Mouse (Mus musculus): ENCODE measurements around the gene Arnt. TPM values are rescaled to one million over a fixed set of nuclear protein-coding genes. Genes with fewer than 3 reads are reported as not detected.

Gene Arnt
- polyA plus RNA-seq, 1 experiment from 2014 or later: 12.5 TPM

GRCm38 (mm10) chr3:95445311-95445710, 11.1 kb downstream of the Arnt start:
- Histone ChIP-seq H3K9ac (replicated peaks; ENCODE audit: low read depth, low read length) (no peak overlapping the region), H3K9me3 (ENCODE audit: control insufficient read depth, low read length) (no peaks in the 10 kb centered on the region), H3K4me2 (ENCODE audit: low read depth, low read length) (no peak overlapping the region), H3K36me3 (ENCODE audit: control insufficient read depth, insufficient read depth, low read length) (peaks cover 5% of the 10 kb centered on the region; the same call in 1 of the 2 replicates), H3K27me3 (ENCODE audit: control insufficient read depth, insufficient read depth, low read length) (no peaks in the 10 kb centered on the region), H3K27ac (ENCODE audit: low read depth, low read length) (no peak overlapping the region), H3K4me1 (ENCODE audit: control insufficient read depth, insufficient read depth, low read length) (no peaks in the 10 kb centered on the region), H3K4me3 (ENCODE audit: low read depth, low read length) (no peak overlapping the region)
- 84% methylated on average over 4 of the region's 4 CpGs for WGBS
- ATAC-seq (ENCODE audit: low read depth): no peak

- ATAC-seq (ENCODE audit: low read depth): peak; percentile 44; the same call in 1 of the 2 replicates
- Histone ChIP-seq H3K4me1 (ENCODE audit: control insufficient read depth, insufficient read depth, low read length) (no peaks in the 10 kb centered on the region), H3K36me3 (ENCODE audit: control insufficient read depth, insufficient read depth, low read length) (peaks cover 17% of the 10 kb centered on the region), H3K4me2 (ENCODE audit: low read depth, low read length) (no peak overlapping the region), H3K9me3 (ENCODE audit: control insufficient read depth, low read length) (no peaks in the 10 kb centered on the region), H3K4me3 (ENCODE audit: low read depth, low read length) (no peak overlapping the region), H3K27me3 (ENCODE audit: control insufficient read depth, insufficient read depth, low read length) (no peaks in the 10 kb centered on the region), H3K9ac (replicated peaks; ENCODE audit: low read depth, low read length) (no peak overlapping the region), H3K27ac (ENCODE audit: low read depth, low read length) (no peak overlapping the region)
- WGBS: 61% methylated on average over 1 of the region's 1 CpGs
Measured at GRCm38 (mm10) chr3:95450408-95450807, 16.2 kb downstream of the Arnt start.

- Histone ChIP-seq H3K4me1 (ENCODE audit: control insufficient read depth, insufficient read depth, low read length) (no peaks in the 10 kb centered on the region), H3K9me3 (ENCODE audit: control insufficient read depth, low read length) (no peaks in the 10 kb centered on the region), H3K4me3 (ENCODE audit: low read depth, low read length) (no peak overlapping the region), H3K4me2 (ENCODE audit: low read depth, low read length) (no peak overlapping the region), H3K27me3 (ENCODE audit: control insufficient read depth, insufficient read depth, low read length) (no peaks in the 10 kb centered on the region), H3K27ac (ENCODE audit: low read depth, low read length) (no peak overlapping the region), H3K9ac (replicated peaks; ENCODE audit: low read depth, low read length) (no peak overlapping the region), H3K36me3 (ENCODE audit: control insufficient read depth, insufficient read depth, low read length) (peaks cover 17% of the 10 kb centered on the region)
- 88% methylated on average over 3 of the region's 3 CpGs for WGBS
- no peak for ATAC-seq (ENCODE audit: low read depth)
Measured at GRCm38 (mm10) chr3:95450915-95451314, 16.7 kb downstream of the Arnt start.

- no peaks in the 10 kb centered on the region for H3K4me1 ChIP-seq (ENCODE audit: control insufficient read depth, insufficient read depth, low read length)
- no peaks in the 10 kb centered on the region for H3K9me3 ChIP-seq (ENCODE audit: control insufficient read depth, low read length)
- H3K4me3 ChIP-seq (ENCODE audit: low read depth, low read length): no peak overlapping the region
- peaks cover 17% of the 10 kb centered on the region for H3K36me3 ChIP-seq (ENCODE audit: control insufficient read depth, insufficient read depth, low read length)
- no peaks in the 10 kb centered on the region for H3K27me3 ChIP-seq (ENCODE audit: control insufficient read depth, insufficient read depth, low read length)
- no peak overlapping the region for H3K9ac ChIP-seq (replicated peaks; ENCODE audit: low read depth, low read length)
- no peak for ATAC-seq (ENCODE audit: low read depth)
- H3K4me2 ChIP-seq (ENCODE audit: low read depth, low read length): no peak overlapping the region
- no peak overlapping the region for H3K27ac ChIP-seq (ENCODE audit: low read depth, low read length)
- 97% methylated on average over 5 of the region's 5 CpGs for WGBS
Measured at GRCm38 (mm10) chr3:95456367-95456766, 22.2 kb downstream of the Arnt start.

- Histone ChIP-seq H3K4me2 (ENCODE audit: low read depth, low read length) (no peak overlapping the region), H3K27me3 (ENCODE audit: control insufficient read depth, insufficient read depth, low read length) (no peaks in the 10 kb centered on the region), H3K4me1 (ENCODE audit: control insufficient read depth, insufficient read depth, low read length) (no peaks in the 10 kb centered on the region), H3K9me3 (ENCODE audit: control insufficient read depth, low read length) (no peaks in the 10 kb centered on the region), H3K9ac (replicated peaks; ENCODE audit: low read depth, low read length) (no peak overlapping the region), H3K4me3 (ENCODE audit: low read depth, low read length) (no peak overlapping the region), H3K27ac (ENCODE audit: low read depth, low read length) (no peak overlapping the region), H3K36me3 (ENCODE audit: control insufficient read depth, insufficient read depth, low read length) (peaks cover 14% of the 10 kb centered on the region)
- no peak for ATAC-seq (ENCODE audit: low read depth)
- 88% methylated on average over 3 of the region's 3 CpGs for whole genome bisulfite sequencing
Measured at GRCm38 (mm10) chr3:95457758-95458157, 23.6 kb downstream of the Arnt start.

GRCm38 (mm10) chr3:95459381-95459780, 25.2 kb downstream of the Arnt start:
- H3K9ac ChIP-seq (replicated peaks; ENCODE audit: low read depth, low read length): no peak overlapping the region
- WGBS: 80% methylated on average over 1 of the region's 1 CpGs
- no peak for ATAC-seq (ENCODE audit: low read depth)

GRCm38 (mm10) chr3:95463852-95464251, 29.7 kb downstream of the Arnt start:
- no peak overlapping the region for H3K27ac ChIP-seq (ENCODE audit: low read depth, low read length)
- H3K27me3 ChIP-seq (ENCODE audit: control insufficient read depth, insufficient read depth, low read length): no peaks in the 10 kb centered on the region
- no peak overlapping the region for H3K9ac ChIP-seq (replicated peaks; ENCODE audit: low read depth, low read length)
- no peak for ATAC-seq (ENCODE audit: low read depth)
- H3K4me2 ChIP-seq (ENCODE audit: low read depth, low read length): no peak overlapping the region
- H3K9me3 ChIP-seq (ENCODE audit: control insufficient read depth, low read length): no peaks in the 10 kb centered on the region
- H3K4me3 ChIP-seq (ENCODE audit: low read depth, low read length): no peak overlapping the region
- no peaks in the 10 kb centered on the region for H3K4me1 ChIP-seq (ENCODE audit: control insufficient read depth, insufficient read depth, low read length)
- H3K36me3 ChIP-seq (ENCODE audit: control insufficient read depth, insufficient read depth, low read length): peaks cover 6% of the 10 kb centered on the region; the same call in 1 of the 2 replicates

More at GRCm38 (mm10) chr3:95459381-95459780, 25.2 kb downstream of the Arnt start:
- Histone ChIP-seq H3K27me3 (ENCODE audit: control insufficient read depth, insufficient read depth, low read length) (no peaks in the 10 kb centered on the region), H3K4me1 (ENCODE audit: control insufficient read depth, insufficient read depth, low read length) (no peaks in the 10 kb centered on the region), H3K27ac (ENCODE audit: low read depth, low read length) (no peak overlapping the region), H3K4me2 (ENCODE audit: low read depth, low read length) (no peak overlapping the region), H3K4me3 (ENCODE audit: low read depth, low read length) (no peak overlapping the region), H3K9me3 (ENCODE audit: control insufficient read depth, low read length) (no peaks in the 10 kb centered on the region), H3K36me3 (ENCODE audit: control insufficient read depth, insufficient read depth, low read length) (peaks cover 9% of the 10 kb centered on the region; the same call in 1 of the 2 replicates)

GRCm38 (mm10) chr3:95478966-95479365, 44.8 kb downstream of the Arnt start:
- Histone ChIP-seq H3K27me3 (ENCODE audit: control insufficient read depth, insufficient read depth, low read length) (no peaks in the 10 kb centered on the region), H3K27ac (ENCODE audit: low read depth, low read length) (no peak overlapping the region), H3K9me3 (ENCODE audit: control insufficient read depth, low read length) (no peaks in the 10 kb centered on the region), H3K4me2 (ENCODE audit: low read depth, low read length) (no peak overlapping the region), H3K9ac (replicated peaks; ENCODE audit: low read depth, low read length) (no peak overlapping the region), H3K36me3 (ENCODE audit: control insufficient read depth, insufficient read depth, low read length) (peaks cover 54% of the 10 kb centered on the region), H3K4me3 (ENCODE audit: low read depth, low read length) (no peak overlapping the region), H3K4me1 (ENCODE audit: control insufficient read depth, insufficient read depth, low read length) (no peaks in the 10 kb centered on the region)
- WGBS: 93% methylated on average over 1 of the region's 1 CpGs
- no peak for ATAC-seq (ENCODE audit: low read depth)

- peaks cover 37% of the 10 kb centered on the region for H3K36me3 ChIP-seq (ENCODE audit: control insufficient read depth, insufficient read depth, low read length)
- H3K4me1 ChIP-seq (ENCODE audit: control insufficient read depth, insufficient read depth, low read length): no peaks in the 10 kb centered on the region
- H3K4me3 ChIP-seq (ENCODE audit: low read depth, low read length): no peak overlapping the region
- H3K9ac ChIP-seq (replicated peaks; ENCODE audit: low read depth, low read length): no peak overlapping the region
- no peak overlapping the region for H3K4me2 ChIP-seq (ENCODE audit: low read depth, low read length)
- H3K9me3 ChIP-seq (ENCODE audit: control insufficient read depth, low read length): no peaks in the 10 kb centered on the region
- no peaks in the 10 kb centered on the region for H3K27me3 ChIP-seq (ENCODE audit: control insufficient read depth, insufficient read depth, low read length)
- 89% methylated on average over 2 of the region's 2 CpGs for WGBS
- ATAC-seq (ENCODE audit: low read depth): no peak
- no peak overlapping the region for H3K27ac ChIP-seq (ENCODE audit: low read depth, low read length)
Measured at GRCm38 (mm10) chr3:95486421-95486820, 52.2 kb downstream of the Arnt start.
